Mouse (Mus musculus) MEL (cell line): ENCODE results near the gene Chadl.

ENCODE experiments used
- BHLHE40 ChIP-seq: IDR thresholded peaks from 2 replicates; pipeline ENCODE4 v1.6.1; 2012; ENCODE audit warnings: low read depth, mild to moderate bottlenecking, inconsistent platforms, low read length, improper control_type of control experiment, borderline replicate concordance
- CHD1 ChIP-seq: IDR thresholded peaks from 2 replicates; pipeline ENCODE4 v1.6.1; 2012; ENCODE audit warnings: low read depth, mild to moderate bottlenecking, inconsistent platforms, low read length, improper control_type of control experiment
- CTCF ChIP-seq, 3 experiments: IDR thresholded peaks in 2 of 3; conservative IDR thresholded peaks in 1 of 3; 2 replicates each; pipeline ENCODE4 v1.5.1; 2011 to 2012; ENCODE audit warnings: low read length in 3 of 3, low read depth in 2 of 3, mild to moderate bottlenecking in 2 of 3, improper control_type of control experiment in 1 of 3, inconsistent platforms in 1 of 3, mixed read lengths in 1 of 3, moderate library complexity in 1 of 3; ENCODE audit not compliant: control insufficient read depth in 1 of 3, insufficient read depth in 1 of 3, poor library complexity in 1 of 3, severe bottlenecking in 1 of 3
- EP300 ChIP-seq, 2 experiments: IDR thresholded peaks; 2 replicates each; pipeline ENCODE4 v1.6.1; 2011; ENCODE audit warnings: improper control_type of control experiment in 2 of 2, low read length in 2 of 2, low read depth in 1 of 2, mild to moderate bottlenecking in 1 of 2
- GATA1 ChIP-seq: IDR thresholded peaks from 2 replicates; pipeline ENCODE4 v1.6.1; 2011; ENCODE audit warnings: low read depth, low read length, improper control_type of control experiment
- MAX ChIP-seq: IDR thresholded peaks from 2 replicates; pipeline ENCODE4 v1.6.1; 2011; ENCODE audit warnings: low read length, improper control_type of control experiment
- NRF1 ChIP-seq: IDR thresholded peaks from 2 replicates; pipeline ENCODE4 v1.6.1; 2014; ENCODE audit warnings: low read depth, mild to moderate bottlenecking, inconsistent platforms, low read length, improper control_type of control experiment, moderate library complexity; ENCODE audit not compliant: poor library complexity, insufficient read depth, severe bottlenecking
- SIN3A ChIP-seq: IDR thresholded peaks from 2 replicates; pipeline ENCODE4 v1.6.1; 2012; ENCODE audit warnings: low read length, improper control_type of control experiment, inconsistent platforms

- TF ChIP-seq SIN3A: no peak
- TF ChIP-seq NRF1: no peak
- TF ChIP-seq EP300 (IDR thresholded peaks at IDR 0.05; ENCODE audit: low read depth in 1 of 2, low read length in 2 of 2): no peak
- TF ChIP-seq BHLHE40: no peak
- TF ChIP-seq CHD1: no peak
- no peak for TF ChIP-seq GATA1
- no peak for TF ChIP-seq MAX
- no peak for TF ChIP-seq CTCF (IDR thresholded peaks at IDR 0.05 in 2 of 3, conservative IDR thresholded peaks at IDR 0.05 in 1 of 3; ENCODE audit: control insufficient read depth in 1 of 3, insufficient read depth in 1 of 3, low read depth in 2 of 3, low read length in 3 of 3, poor library complexity in 1 of 3, severe bottlenecking in 1 of 3)
These were observed 3.1 kb upstream of the Chadl start for GRCm38 (mm10) chr15:81700161-81700560.
